Mouse (Mus musculus) forebrain, embryonic 13.5 days (tissue): Measurements from ENCODE around the gene Tm6sf1. TPM values are rescaled to one million over a fixed set of nuclear protein-coding genes. Genes with fewer than 3 reads are reported as not detected.
"Not testable (repeated sequence)": the region's sequence is repeated elsewhere in the genome, so short reads cannot be mapped to it uniquely, and the experiment has no call there.

Experiments used
- ATAC-seq: fragments of 200-750 bp; cut with Nextera tagmentation; 2 replicates; pipeline ENCODE4 v1.8.0; 2017
- H3K27ac ChIP-seq: fragments of 300-500 bp; sonication (generic); 2 replicates; pipeline ENCODE4 v1.5.1; 2015; ENCODE audit warnings: inconsistent platforms, mild to moderate bottlenecking, moderate library complexity
- H3K27me3 ChIP-seq: fragments of 300-500 bp; sonication (generic); 2 replicates; pipeline ENCODE4 v1.6.1; 2015; ENCODE audit warnings: mild to moderate bottlenecking, inconsistent platforms
- H3K36me3 ChIP-seq: fragments of 300-500 bp; sonication (generic); 2 replicates; pipeline ENCODE4 v1.6.1; 2015; ENCODE audit warnings: mild to moderate bottlenecking, inconsistent platforms; ENCODE audit not compliant: poor library complexity, severe bottlenecking
- H3K4me1 ChIP-seq: fragments of 300-500 bp; sonication (generic); 2 replicates; pipeline ENCODE4 v1.6.1; 2015; ENCODE audit warnings: inconsistent platforms
- H3K4me2 ChIP-seq: fragments of 300-500 bp; sonication (generic); 2 replicates; pipeline ENCODE4 v1.6.1; 2015; ENCODE audit warnings: inconsistent platforms, mild to moderate bottlenecking, moderate library complexity
- H3K4me3 ChIP-seq: fragments of 300-500 bp; sonication (generic); 2 replicates; pipeline ENCODE4 v1.5.1; 2015; ENCODE audit warnings: mild to moderate bottlenecking, inconsistent platforms
- H3K9ac ChIP-seq: fragments of 300-500 bp; sonication (generic); 2 replicates; pipeline ENCODE4 v1.6.1; 2015; ENCODE audit warnings: mild to moderate bottlenecking, inconsistent platforms
- H3K9me3 ChIP-seq: fragments of 300-500 bp; sonication (generic); replicated peaks from 2 replicates; pipeline ENCODE4 v1.6.1; 2016; ENCODE audit warnings: inconsistent platforms
- WGBS: fragments of 180-500 bp; shearing (Covaris S2); methylation state at CpG from one replicate; pipeline ENCODE4 v1.1.7; 2015; 5-methylcytosine and 5-hydroxymethylcytosine counted together
- polyA plus RNA-seq: library from polyadenylated mRNA; unstranded; fragments of >200 nt; fragmentation: Nextera tagmentation; extraction: Ambion mirVana; gene quantifications from 2 replicates; pipeline ENCODE4 v1.2.1, GENCODE M21; 2015

Tm6sf1 gene
- 7.2 and 8.8 TPM in 2 replicates for polyA plus RNA-seq

- H3K27me3 ChIP-seq: peaks cover 32% of the 10 kb centered on the region
- peak; percentile 84 for ATAC-seq
Measured at GRCm38 (mm10) chr7:81858968-81859721, at the start of gene Tm6sf1. Gene Tm6sf1 (plus strand): TSS chr7:81859001.

DNA sequence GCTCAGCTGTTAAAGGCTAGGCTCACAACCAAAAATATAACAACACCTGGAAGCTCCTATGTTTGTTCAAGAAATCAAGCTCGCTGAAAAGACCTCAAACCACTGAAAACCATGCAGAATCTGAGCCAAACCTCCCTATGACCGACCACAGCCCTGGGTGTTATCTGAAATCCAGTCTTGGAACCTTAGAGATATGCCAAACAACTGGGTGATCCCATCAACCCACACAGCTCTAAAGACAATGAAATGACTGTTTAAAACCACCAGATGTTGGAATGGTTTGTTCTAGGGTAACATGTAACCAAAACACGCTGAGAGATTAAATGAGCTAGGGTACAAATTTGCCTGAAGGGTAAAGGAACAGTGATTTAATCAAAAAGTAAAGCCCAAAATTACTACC, 33.9 kb upstream of the Tm6sf1 start:
- H3K4me1 ChIP-seq: peaks cover 38% of the 10 kb centered on the region
- H3K9ac ChIP-seq: no peak overlapping the region
- no peak overlapping the region for H3K4me2 ChIP-seq
- no peak overlapping the region for H3K4me3 ChIP-seq
- H3K27me3 ChIP-seq: no peaks in the 10 kb centered on the region
- no peak overlapping the region for H3K27ac ChIP-seq
- H3K36me3 ChIP-seq: no peaks in the 10 kb centered on the region
- ATAC-seq: no peak
- 82% methylated on average over 3 of the region's 3 CpGs for WGBS
- H3K9me3 ChIP-seq: no peaks in the 10 kb centered on the region

More at GRCm38 (mm10) chr7:81858968-81859721, at the start of gene Tm6sf1:
- Histone ChIP-seq H3K36me3 (no peaks in the 10 kb centered on the region), H3K9me3 (no peaks in the 10 kb centered on the region), H3K4me1 (peaks cover 26% of the 10 kb centered on the region), H3K27ac (no peak within 1 kb of the TSS), H3K4me3 (peak within 1 kb of the TSS; percentile 67), H3K4me2 (peak within 1 kb of the TSS; percentile 98), H3K9ac (peak within 1 kb of the TSS; percentile 76)
- under 1% methylated on average over 64 of the region's 64 CpGs for WGBS

- Histone ChIP-seq H3K4me2 (peak overlapping the region; percentile 36), H3K27me3 (no peaks in the 10 kb centered on the region), H3K9me3 (no peaks in the 10 kb centered on the region), H3K4me1 (peaks cover 40% of the 10 kb centered on the region), H3K9ac (no peak overlapping the region), H3K27ac (no peak overlapping the region), H3K36me3 (no peaks in the 10 kb centered on the region), H3K4me3 (no peak overlapping the region)
- ATAC-seq: no peak
- WGBS: 37% methylated on average over 3 of the region's 3 CpGs
Measured at GRCm38 (mm10) chr7:81825381-81825780, 33.4 kb upstream of the Tm6sf1 start.

- 19% methylated on average over 17 of the region's 17 CpGs for WGBS
- Histone ChIP-seq H3K27ac (peak overlapping the region; percentile 96), H3K36me3 (no peaks in the 10 kb centered on the region), H3K9me3 (no peaks in the 10 kb centered on the region), H3K27me3 (no peaks in the 10 kb centered on the region), H3K9ac (peak overlapping the region; percentile 91), H3K4me2 (peak overlapping the region; percentile 68), H3K4me3 (peak overlapping the region; percentile 74), H3K4me1 (peaks cover 40% of the 10 kb centered on the region)
- no peak for ATAC-seq
Measured at GRCm38 (mm10) chr7:81827806-81828667, 30.8 kb upstream of the Tm6sf1 start.

GRCm38 (mm10) chr7:81828681-81829378, 30.0 kb upstream of the Tm6sf1 start:
- H3K9ac ChIP-seq: peak overlapping the region; percentile 91

GRCm38 (mm10) chr7:81829379-81829894, 29.4 kb upstream of the Tm6sf1 start, which contains the start of gene Btbd1:
Gene Btbd1 (minus strand): TSS chr7:81829431.
- ATAC-seq: peak; percentile 93
- H3K27me3 ChIP-seq: no peaks in the 10 kb centered on the region

More at GRCm38 (mm10) chr7:81828681-81829378, 30.0 kb upstream of the Tm6sf1 start:
- H3K4me1 ChIP-seq: peaks cover 40% of the 10 kb centered on the region
- H3K4me2 ChIP-seq: peak overlapping the region; percentile 68
- H3K27ac ChIP-seq: peak overlapping the region; percentile 96
- H3K4me3 ChIP-seq: peak overlapping the region; percentile 74
- H3K9me3 ChIP-seq: no peaks in the 10 kb centered on the region
- ATAC-seq: peak; percentile 80
- under 1% methylated on average over 73 of the region's 91 CpGs for WGBS
- H3K27me3 ChIP-seq: no peaks in the 10 kb centered on the region
- no peaks in the 10 kb centered on the region for H3K36me3 ChIP-seq

GRCm38 (mm10) chr7:81834847-81835246, 24.0 kb upstream of the Tm6sf1 start:
- H3K4me3 ChIP-seq: no peak overlapping the region
- H3K27ac ChIP-seq: no peak overlapping the region
- no peak overlapping the region for H3K4me2 ChIP-seq
- H3K9me3 ChIP-seq: no peaks in the 10 kb centered on the region
- H3K9ac ChIP-seq: no peak overlapping the region
- ATAC-seq: no peak
- no peaks in the 10 kb centered on the region for H3K36me3 ChIP-seq
- H3K4me1 ChIP-seq: 0 out of 2 replicates have a peak, but pooled peaks cover 2% of the 10 kb centered on the region
- H3K27me3 ChIP-seq: no peaks in the 10 kb centered on the region

More at GRCm38 (mm10) chr7:81829379-81829894, 29.4 kb upstream of the Tm6sf1 start, which contains the start of gene Btbd1:
- H3K4me1 ChIP-seq: peaks cover 40% of the 10 kb centered on the region
- WGBS: under 1% methylated on average over 45 of the region's 58 CpGs
- peak within 1 kb of the TSS; percentile 68 for H3K4me2 ChIP-seq
- H3K4me3 ChIP-seq: peak within 1 kb of the TSS; percentile 74
- no peaks in the 10 kb centered on the region for H3K36me3 ChIP-seq
- H3K27ac ChIP-seq: peak within 1 kb of the TSS; percentile 96
- H3K9ac ChIP-seq: peak within 1 kb of the TSS; percentile 91
- H3K9me3 ChIP-seq: no peaks in the 10 kb centered on the region

DNA sequence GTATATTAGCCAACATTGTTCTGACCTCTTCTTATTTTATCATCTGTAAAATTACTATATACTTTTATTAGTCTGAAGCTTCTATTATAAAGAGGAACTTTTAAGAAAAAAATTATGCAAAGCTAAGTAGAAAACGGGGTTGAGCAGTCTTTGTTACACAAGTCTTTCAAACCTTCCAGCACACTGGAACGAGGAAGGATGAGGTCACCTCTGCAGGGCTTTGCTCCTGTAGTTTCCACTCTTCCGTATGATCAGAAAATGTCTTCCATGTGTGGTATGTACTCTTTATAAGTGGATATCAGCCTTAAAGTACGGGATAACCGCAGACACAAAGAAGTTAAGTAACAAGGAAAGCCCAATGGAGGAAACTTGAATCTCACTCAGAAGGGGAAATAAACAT, 23.4 kb upstream of the Tm6sf1 start:
- H3K36me3 ChIP-seq: no peaks in the 10 kb centered on the region

DNA sequence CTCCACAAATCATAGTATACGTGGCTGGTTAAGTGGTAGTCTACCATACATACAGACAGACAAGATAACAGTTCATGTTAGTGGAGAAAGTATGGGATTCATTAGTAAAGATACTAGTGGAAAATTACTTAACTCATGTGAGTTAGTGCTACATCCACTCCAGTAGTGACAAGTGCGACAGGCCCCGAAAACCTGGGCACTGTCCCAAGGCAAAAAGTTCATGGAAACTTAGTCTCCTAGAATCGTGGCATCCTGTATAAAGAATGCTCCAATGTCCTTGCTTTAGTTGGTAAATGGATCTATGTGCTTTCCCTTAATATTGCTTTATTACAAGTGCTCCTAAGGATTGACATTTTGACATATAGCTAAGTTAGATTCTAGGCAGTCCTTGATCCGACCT, 21.0 kb upstream of the Tm6sf1 start:
- H3K36me3 ChIP-seq, H3K4me3 ChIP-seq, H3K27me3 ChIP-seq, H3K4me2 ChIP-seq, H3K27ac ChIP-seq, H3K9me3 ChIP-seq, H3K9ac ChIP-seq, ATAC-seq: not testable (repeated sequence)
- H3K4me1 ChIP-seq: peaks cover 13% of the 10 kb centered on the region; the same call in 1 of the 2 replicates
- WGBS: 87% methylated on average over 5 of the region's 5 CpGs

More for the DNA sequence above, 23.4 kb upstream of the Tm6sf1 start:
- Histone ChIP-seq H3K9me3 (no peaks in the 10 kb centered on the region), H3K27ac (no peak overlapping the region), H3K4me3 (no peak overlapping the region), H3K27me3 (no peaks in the 10 kb centered on the region), H3K9ac (no peak overlapping the region), H3K4me2 (no peak overlapping the region), H3K4me1 (peaks cover 3% of the 10 kb centered on the region; the same call in 1 of the 2 replicates)
- WGBS: 86% methylated on average over 5 of the region's 5 CpGs
- ATAC-seq: no peak

GRCm38 (mm10) chr7:81839746-81840145, 19.1 kb upstream of the Tm6sf1 start:
- Histone ChIP-seq H3K4me3 (no peak overlapping the region), H3K36me3 (no peaks in the 10 kb centered on the region), H3K9ac (no peak overlapping the region), H3K4me2 (no peak overlapping the region), H3K27ac (no peak overlapping the region), H3K27me3 (no peaks in the 10 kb centered on the region), H3K9me3 (no peaks in the 10 kb centered on the region), H3K4me1 (peaks cover 13% of the 10 kb centered on the region; the same call in 1 of the 2 replicates)
- no peak for ATAC-seq
- 68% methylated on average over 6 of the region's 6 CpGs for WGBS

DNA sequence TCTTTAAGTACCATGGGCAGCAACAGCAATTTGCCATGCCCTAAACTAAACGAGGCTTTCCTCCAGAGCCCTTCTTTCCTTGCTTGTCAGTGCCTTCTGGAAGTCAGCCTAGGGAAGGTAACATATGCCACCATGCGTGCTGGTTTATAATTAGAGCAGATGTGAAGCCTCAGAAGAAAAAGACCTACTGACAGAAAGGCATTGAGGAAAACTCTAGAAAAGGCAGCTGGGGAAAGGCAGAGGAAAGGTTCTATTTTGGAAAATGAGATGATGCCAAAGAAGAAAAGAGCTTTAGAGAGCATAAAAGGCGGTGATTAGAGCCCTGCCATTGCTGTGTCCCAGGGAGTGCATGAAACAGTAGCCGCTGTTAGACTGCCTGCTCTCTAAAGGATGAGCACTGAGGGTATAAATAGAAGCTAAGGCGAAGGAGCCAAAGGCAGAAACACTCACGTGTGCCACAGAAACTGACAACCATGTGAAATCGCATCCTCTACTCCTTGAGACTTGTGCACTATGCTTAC, 18.1 kb upstream of the Tm6sf1 start:
- no peaks in the 10 kb centered on the region for H3K36me3 ChIP-seq
- no peak overlapping the region for H3K4me2 ChIP-seq
- ATAC-seq: no peak
- 51% methylated on average over 7 of the region's 7 CpGs for WGBS
- H3K4me3 ChIP-seq: no peak overlapping the region
- H3K4me1 ChIP-seq: peaks cover 13% of the 10 kb centered on the region; the same call in 1 of the 2 replicates
- H3K27me3 ChIP-seq: no peaks in the 10 kb centered on the region
- peak overlapping the region; percentile 55 for H3K27ac ChIP-seq
- no peak overlapping the region for H3K9ac ChIP-seq
- H3K9me3 ChIP-seq: no peaks in the 10 kb centered on the region
